1 mouse cellular context compared by ENCODE assay signal in the genomic region with DNA sequence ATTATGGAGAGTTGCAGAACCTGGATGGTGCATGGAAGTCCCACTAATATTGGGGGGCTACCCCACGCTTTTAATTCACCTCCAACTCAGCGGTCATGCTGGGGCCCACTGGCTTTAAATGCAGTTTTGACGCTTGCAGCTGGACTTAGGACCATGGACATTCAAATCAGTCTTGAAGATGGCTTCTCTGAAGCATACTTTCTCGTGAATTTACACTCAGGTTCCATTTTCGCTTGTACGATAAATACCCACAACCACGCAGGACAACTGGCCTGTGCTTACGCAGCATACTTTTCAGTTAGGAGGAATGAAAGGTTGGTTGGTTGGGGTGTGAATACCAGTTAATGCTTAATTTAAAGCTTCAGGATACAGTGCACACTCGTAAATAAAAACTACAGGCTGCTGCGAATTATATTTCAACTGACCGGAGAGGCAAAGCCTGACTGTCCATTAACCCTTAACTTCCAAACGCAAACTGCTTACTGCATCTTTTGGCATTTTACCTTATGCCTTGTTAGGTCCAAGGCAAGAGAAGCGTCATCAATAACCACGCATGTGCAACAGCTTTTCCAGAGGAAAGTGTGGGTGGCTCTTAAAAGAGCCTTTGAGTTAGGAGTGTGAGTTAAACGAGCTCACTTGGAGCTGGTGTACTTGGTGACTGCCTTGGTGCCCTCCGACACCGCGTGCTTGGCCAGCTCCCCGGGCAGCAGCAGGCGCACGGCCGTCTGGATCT.
TF ChIP-seq lines count a peak whose summit lies in the region.

No protein-coding gene starts in this region.

TF ChIP-seq in MEL, 35 proteins besides CTCF, POLR2A, EP300 and RAD21:
- 0 out of 2 replicates have a peak, but pooled peaks have one; percentile 39 for TF ChIP-seq TBP (IDR thresholded peaks at IDR 0.05; ENCODE audit: low read depth, low read length)
- TF ChIP-seq GABPA (IDR thresholded peaks at IDR 0.05; ENCODE audit: low read depth, low read length) = no peak
- no peak for TF ChIP-seq MAZ (IDR thresholded peaks at IDR 0.05; ENCODE audit: low read depth, low read length)
- TF ChIP-seq ELF1 (IDR thresholded peaks at IDR 0.05; ENCODE audit: low read depth, low read length) = no peak
- TF ChIP-seq NRF1 (IDR thresholded peaks at IDR 0.05; ENCODE audit: insufficient read depth, low read depth, low read length, poor library complexity, severe bottlenecking) = no peak
- TF ChIP-seq POLR2AphosphoS5 (IDR thresholded peaks at IDR 0.05; ENCODE audit: borderline replicate concordance, low read depth, low read length) = peak; percentile 93; the same call in 1 of the 2 replicates
